Mouse (Mus musculus) layer of hippocampus, postnatal 36 days (tissue): ENCODE measurements at regions not wholly inside any gene's neighbourhood (a gene's known extent, or its start where the extent isn't known, plus 50 kb on each side); places are given as distances from the start of the nearest gene placed in this dataset.
A peak's percentile ranks its signal among the peaks of the same experiment; 100 is the strongest.
"Not testable (repeated sequence)": the region's sequence is repeated elsewhere in the genome, so short reads cannot be mapped to it uniquely, and the experiment has no call there.

Source experiments
- DNase-seq, 2 experiments: peaks; one replicate each; pipeline ENCODE4 v3.0.0; 2022

- not testable (repeated sequence) for DNase-seq
Observed at GRCm38 (mm10) chr5:109842186-109842978, 80.8 kb upstream of the Gm15446 start.

DNA sequence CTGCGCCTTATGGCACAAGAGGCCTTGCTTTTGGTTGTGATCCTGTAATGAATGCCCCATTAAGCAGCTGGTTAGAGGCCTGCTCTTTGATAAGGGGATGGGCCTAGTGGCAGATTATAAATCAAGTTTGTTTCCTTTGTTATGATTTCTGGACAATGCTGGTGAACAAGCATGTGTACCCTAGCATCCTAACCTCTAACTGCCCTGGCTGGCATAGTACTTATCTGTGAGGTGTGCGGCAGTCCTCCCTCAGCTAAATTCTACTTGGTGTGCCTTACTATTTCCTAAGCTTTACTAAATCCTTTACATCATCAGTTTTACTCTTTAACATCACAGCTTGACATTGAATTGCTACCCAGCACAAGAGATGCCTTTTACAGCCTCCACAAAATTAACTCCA, 79.0 kb upstream of the Gm15446 start:
- DNase-seq, result not testable (repeated sequence)

GRCm38 (mm10) chr5:109844753-109845186, 78.4 kb upstream of the Gm15446 start:
- DNase-seq, result no peak

- not testable (repeated sequence) for DNase-seq
Observed at GRCm38 (mm10) chr5:109851225-109851624, 72.0 kb upstream of the Gm15446 start.

DNA sequence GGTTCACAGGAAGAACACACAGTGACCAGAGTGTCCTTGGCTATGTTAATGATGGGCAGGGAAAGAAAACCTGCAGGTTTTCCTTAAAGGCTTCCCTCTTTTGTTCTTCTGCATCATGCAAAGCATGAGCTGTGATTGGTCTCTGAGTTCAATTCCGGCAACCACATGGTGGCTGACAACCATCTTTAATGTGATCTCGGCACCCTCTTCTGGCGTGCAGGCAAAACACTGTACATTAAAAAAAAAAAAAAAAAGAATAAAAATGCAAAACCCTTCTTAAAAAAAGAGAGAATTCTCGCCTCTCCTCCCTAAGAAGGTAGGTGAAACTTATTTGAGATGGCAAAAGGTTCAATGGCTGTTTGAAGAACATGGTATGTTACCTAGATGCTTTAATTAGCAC, 62.8 kb upstream of the Gm15446 start:
- no peak for DNase-seq

GRCm38 (mm10) chr5:109864517-109864916, 58.7 kb upstream of the Gm15446 start:
- not testable (repeated sequence) for DNase-seq

DNA sequence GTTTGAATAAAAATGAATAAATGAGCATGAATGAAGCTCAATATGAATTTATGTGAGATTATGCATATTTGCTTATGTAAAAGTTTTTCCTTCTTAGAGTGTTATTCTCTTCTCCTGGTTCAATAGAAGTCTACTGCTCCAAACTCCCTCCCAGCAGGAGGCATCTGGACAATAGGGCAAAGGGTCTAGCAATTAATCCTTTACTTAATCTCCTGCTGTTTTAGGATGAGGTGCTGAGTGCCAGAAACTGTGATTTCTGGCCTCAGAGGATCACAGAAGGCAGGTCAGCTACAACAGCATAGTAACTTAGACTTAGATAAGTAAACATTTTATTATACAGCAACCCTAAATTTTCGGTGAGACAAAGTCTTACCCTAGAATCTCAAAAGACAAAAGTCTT, 57.6 kb upstream of the Gm15446 start:
- DNase-seq, result no peak

DNA sequence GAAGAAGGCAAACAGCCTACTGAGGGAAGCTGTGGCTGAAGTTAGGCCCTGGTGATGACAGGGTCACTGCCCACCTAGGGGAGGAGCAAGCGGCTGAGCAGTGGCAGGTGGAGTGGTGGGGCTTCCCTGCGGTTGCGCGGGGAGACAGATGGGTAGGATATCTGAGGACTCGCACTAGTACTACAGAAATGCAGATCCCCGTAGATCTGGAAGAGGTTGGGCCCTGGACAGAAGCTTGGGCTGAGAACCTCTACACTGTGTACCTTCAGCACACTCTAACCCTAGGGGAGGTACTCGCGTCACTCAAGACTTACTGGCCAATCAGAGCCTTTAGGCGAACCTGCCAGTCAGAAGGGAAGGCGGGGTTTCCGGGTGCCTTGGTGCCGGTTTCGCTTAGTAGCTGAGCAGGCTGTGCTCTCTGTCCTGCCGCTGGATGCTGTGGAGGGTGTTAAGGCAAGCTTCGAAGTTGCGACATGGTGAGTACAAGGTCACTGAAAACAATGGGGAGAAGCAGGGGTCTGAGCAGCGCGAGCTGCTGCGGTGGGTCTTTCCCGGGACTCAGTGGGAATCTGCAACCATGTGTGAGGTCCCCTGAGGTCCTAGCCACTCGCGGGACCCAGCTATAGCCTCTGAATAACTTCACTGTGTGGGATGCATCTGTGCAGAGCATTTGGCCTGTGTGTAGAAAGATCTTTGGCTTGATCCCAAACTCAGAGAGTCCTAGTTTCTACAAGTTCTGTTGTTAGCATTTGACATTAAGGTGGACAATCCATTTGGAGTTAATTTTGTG, 56.7 kb upstream of the Gm15446 start:
- DNase-seq, result peak; percentile 83 to 85

- DNase-seq, result not testable (repeated sequence)
Observed at GRCm38 (mm10) chr5:109867221-109867620, 56.0 kb upstream of the Gm15446 start.
